Comparison of ENCODE assay signal across 7 mouse cellular contexts in genomic region chr11:54450757-54451156, GRCm38 (mm10). TPM values are rescaled to one million over a fixed set of nuclear protein-coding genes. Genes with fewer than 3 reads are reported as not detected.
DNase-seq lines count a peak whose midpoint lies in the region.
"Not testable (repeated sequence)": the region's sequence is repeated elsewhere in the genome, so short reads cannot be mapped to it uniquely, and the experiment has no call there.

No protein-coding gene starts in this region.

- H3K4me3 ChIP-seq in megakaryocyte, embryonic 14.5 days (replicated peaks): peak overlapping the region; percentile 46

- peaks cover 27% of the 10 kb centered on the region for H3K4me1 ChIP-seq in megakaryocyte, embryonic 14.5 days

- peak; percentile 36 for DNase-seq in cerebellum, adult 11 months
- DNase-seq in cerebellum, adult 18-20 months: peak; percentile 50 to 56
- DNase-seq in cerebellum, adult 8-10 months: peak; percentile 47
- DNase-seq in cerebellum, adult 9-11 months: peak; percentile 67
- peak; percentile 24 to 37 for DNase-seq in cerebellum, postnatal 14 days
- peak; percentile 46 to 48 for DNase-seq in cerebellum, postnatal 36 days

- not testable (repeated sequence) for H3K36me3 ChIP-seq in megakaryocyte, embryonic 14.5 days (replicated peaks; ENCODE audit: low read length)

- not testable (repeated sequence) for H3K9me3 ChIP-seq in megakaryocyte, embryonic 14.5 days

- H3K27me3 ChIP-seq in megakaryocyte, embryonic 14.5 days (replicated peaks): not testable (repeated sequence)

RNA-seq across cellular contexts. Expression of gene Fnip1, which starts 12.8 kb away (rescaled TPM):
- polyA plus RNA-seq in megakaryocyte, embryonic 14.5 days (2012; ENCODE audit: insufficient read depth, low replicate concordance): 0.35 TPM in 1 of 2 replicates, not detected in the other

Comparison
In these comparisons a context has a peak if more than half of its experiments do, and no peak if none do; other contexts are left out.
1. Peak in every context shown above with its lines: DNase-seq and H3K4me3 ChIP-seq.